Mouse (Mus musculus) cortical plate, adult 2 months (tissue): Measurements from ENCODE around the gene Npy4r. TPM values are rescaled to one million over a fixed set of nuclear protein-coding genes. Genes with fewer than 3 reads are reported as not detected.

ENCODE experiments used
- H3K27ac ChIP-seq: fragments of 200-500 bp; 2 replicates; pipeline ENCODE4 v1.5.1; 2012; ENCODE audit warnings: low read length, control low read depth, inconsistent platforms; ENCODE audit not compliant: insufficient read depth
- H3K4me1 ChIP-seq: fragments of 200-500 bp; 2 replicates; pipeline ENCODE4 v1.6.1; 2011; ENCODE audit warnings: low read length; ENCODE audit not compliant: control insufficient read depth, insufficient read depth
- H3K4me3 ChIP-seq: fragments of 200-500 bp; 2 replicates; pipeline ENCODE4 v1.5.1; 2011; ENCODE audit warnings: mild to moderate bottlenecking, low read length, control low read depth; ENCODE audit not compliant: insufficient read depth
- CTCF ChIP-seq: fragments of 200-500 bp; IDR thresholded peaks from 2 replicates; pipeline ENCODE4 v1.5.1; 2011; ENCODE audit warnings: mild to moderate bottlenecking, control low read depth, low read length; ENCODE audit not compliant: insufficient read depth; ENCODE audit errors: extremely low read depth
- POLR2A ChIP-seq: fragments of 200-500 bp; IDR thresholded peaks from 2 replicates; pipeline ENCODE4 v1.6.1; 2011; ENCODE audit warnings: mild to moderate bottlenecking, low read length, control low read depth; ENCODE audit not compliant: insufficient read depth; ENCODE audit errors: extremely low read depth
- polyA plus RNA-seq: library from polyadenylated mRNA; depleted of rRNA; stranded (reverse); fragments of >200 nt; gene quantifications from 2 replicates; pipeline ENCODE4 v1.2.3, GENCODE M21; 2012

Gene Npy4r
- polyA plus RNA-seq, 1 experiment, result not detected

GRCm38 (mm10) chr14:34155752-34156151, 3.5 kb upstream of the Npy4r start:
- Histone ChIP-seq H3K27ac (no peak overlapping the region), H3K4me3 (no peak overlapping the region), H3K4me1 (no peaks in the 10 kb centered on the region)
- TF ChIP-seq POLR2A (no peak), CTCF (no peak)

DNA sequence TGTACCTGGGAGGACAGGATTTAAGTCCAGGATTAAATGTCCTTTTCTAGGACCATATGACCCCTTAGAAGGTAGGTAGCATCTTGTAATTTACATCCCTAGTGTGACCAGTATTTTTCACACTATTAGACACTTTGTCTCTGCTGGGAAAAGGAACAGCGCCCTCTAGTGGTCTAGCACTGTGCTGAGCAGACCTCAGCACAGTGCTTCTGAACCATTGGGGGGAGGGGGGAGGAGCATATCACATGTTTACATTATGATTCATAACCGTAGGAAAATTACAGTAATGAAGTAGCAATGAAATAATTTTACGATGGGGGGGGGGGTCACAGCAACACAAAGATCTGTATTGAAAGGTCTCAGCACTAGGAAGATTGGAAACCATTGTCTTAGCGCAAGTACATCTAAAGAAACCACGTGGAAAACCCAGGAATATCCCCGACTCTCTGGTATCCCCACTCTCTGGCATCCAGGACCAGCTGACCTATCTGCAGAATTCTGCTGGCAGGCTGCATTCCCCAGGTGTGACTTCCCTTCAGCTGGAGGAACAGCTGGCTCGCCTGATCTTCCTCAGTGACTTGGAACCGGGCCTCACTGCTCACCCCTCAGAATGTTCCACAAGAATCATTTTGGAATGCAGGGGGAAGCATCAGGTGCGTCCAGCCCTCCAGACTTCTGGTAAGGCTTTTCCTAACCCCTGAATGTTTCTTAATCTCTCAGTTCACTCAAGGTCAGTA, 2.5 kb upstream of the Npy4r start:
- Histone ChIP-seq H3K4me3 (no peak overlapping the region), H3K4me1 (no peaks in the 10 kb centered on the region), H3K27ac (no peak overlapping the region)
- TF ChIP-seq POLR2A (no peak), CTCF (peak; percentile 60)

- no peak for TF ChIP-seq POLR2A
- no peak for TF ChIP-seq CTCF
- no peak overlapping the region for H3K27ac ChIP-seq
- no peaks in the 10 kb centered on the region for H3K4me1 ChIP-seq
- H3K4me3 ChIP-seq, result no peak overlapping the region
Observed at GRCm38 (mm10) chr14:34142915-34143314, 9.4 kb downstream of the Npy4r start.

GRCm38 (mm10) chr14:34142316-34142715, 10.0 kb downstream of the Npy4r start:
- no peaks in the 10 kb centered on the region for H3K4me1 ChIP-seq
- H3K27ac ChIP-seq, result no peak overlapping the region
- no peak overlapping the region for H3K4me3 ChIP-seq
- TF ChIP-seq POLR2A (no peak), CTCF (no peak)

DNA sequence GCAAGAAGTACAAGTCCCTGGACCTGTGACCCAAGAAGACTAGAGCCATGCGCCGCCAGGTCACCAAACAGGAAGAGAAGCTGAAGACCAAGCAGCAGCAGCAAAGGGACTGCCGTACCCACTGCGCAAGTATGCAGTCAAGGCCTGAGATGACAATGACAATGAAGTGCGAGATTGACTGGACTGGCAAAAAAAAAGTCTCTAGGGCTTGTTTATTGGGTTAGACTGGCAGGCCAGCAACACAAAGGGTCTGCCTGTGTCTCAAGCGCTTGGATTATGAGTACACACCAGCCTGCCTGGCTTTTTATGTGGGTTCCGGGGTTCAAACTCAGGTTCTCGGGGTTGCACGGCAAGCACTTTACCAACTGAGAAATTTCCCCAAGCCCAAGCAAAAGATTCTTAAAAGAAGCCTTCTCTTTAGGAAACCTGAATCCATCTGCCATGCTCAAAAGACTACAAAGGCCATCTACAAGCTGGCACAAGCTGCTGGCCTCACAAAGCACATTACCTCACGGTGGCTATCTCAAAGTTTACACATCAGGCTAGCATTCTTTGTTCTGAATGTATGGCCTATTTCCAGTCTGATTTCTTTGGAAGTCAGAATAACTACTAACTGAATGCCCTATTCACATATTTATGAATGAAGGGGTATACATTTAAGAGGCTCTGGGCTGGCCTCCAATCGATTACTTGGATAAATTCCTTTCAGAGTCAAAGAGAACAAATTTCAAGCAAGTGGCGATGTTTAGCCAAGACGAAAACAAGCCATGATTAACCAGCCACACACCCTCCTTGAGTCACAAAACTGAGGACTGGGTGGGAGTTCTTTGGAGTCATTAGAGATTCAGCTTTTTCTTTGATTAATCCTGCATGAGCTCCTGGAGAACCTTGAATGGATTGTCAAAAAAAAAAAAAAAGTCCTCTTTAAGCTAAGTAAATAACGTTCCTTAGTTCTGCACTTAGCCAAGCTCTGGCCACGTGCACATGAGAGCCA, 12.3 kb downstream of the Npy4r start:
- no peak overlapping the region for H3K4me3 ChIP-seq
- no peaks in the 10 kb centered on the region for H3K4me1 ChIP-seq
- H3K27ac ChIP-seq, result no peak overlapping the region
- TF ChIP-seq CTCF (no peak), POLR2A (no peak)

DNA sequence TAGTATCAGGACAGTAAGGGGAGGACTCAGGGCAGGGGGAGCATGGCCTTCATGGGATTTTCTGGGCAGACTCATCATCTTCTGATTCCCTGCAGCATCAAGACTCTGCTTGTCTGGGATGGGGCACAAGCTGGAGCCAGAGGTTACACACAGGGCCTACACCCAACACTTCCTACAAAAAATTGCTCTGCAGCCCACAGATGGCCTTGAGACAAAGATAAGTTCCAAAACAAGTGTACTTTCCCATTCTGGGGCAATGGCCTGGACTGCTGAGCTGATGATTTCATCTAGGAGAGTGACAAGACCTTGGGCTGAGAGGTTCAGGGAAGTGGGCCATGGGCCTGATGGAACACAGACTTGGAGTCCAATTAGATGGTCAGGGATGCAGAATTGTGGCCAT, 16.9 kb downstream of the Npy4r start:
- Histone ChIP-seq H3K4me3 (no peak overlapping the region), H3K27ac (no peak overlapping the region), H3K4me1 (no peaks in the 10 kb centered on the region)
- TF ChIP-seq CTCF, result no peak
- TF ChIP-seq POLR2A, result no peak

DNA sequence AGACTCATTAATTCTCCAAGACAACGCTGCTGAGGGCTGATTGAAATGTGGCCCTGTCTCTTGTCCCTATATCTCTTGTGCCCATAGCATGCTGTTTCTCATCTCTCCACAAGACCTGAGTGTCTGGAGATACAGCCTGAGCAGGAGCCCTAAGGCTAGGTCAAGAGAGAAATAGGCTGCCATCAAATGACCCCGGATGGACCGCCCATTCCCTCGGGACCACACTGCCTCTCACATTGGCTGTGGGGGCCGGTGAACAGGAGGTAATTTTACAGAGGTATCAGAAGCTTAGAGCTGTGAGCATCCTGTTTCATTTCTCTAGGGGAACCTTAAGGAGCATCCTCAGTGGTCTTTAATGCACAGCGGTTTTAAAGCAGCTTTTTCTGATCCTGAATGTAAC, 21.1 kb downstream of the Npy4r start:
- no peak overlapping the region for H3K4me3 ChIP-seq
- no peaks in the 10 kb centered on the region for H3K4me1 ChIP-seq
- no peak for TF ChIP-seq CTCF
- no peak for TF ChIP-seq POLR2A
- H3K27ac ChIP-seq, result no peak overlapping the region

GRCm38 (mm10) chr14:34121691-34122090, 30.6 kb downstream of the Npy4r start:
- TF ChIP-seq POLR2A (no peak), CTCF (no peak)
- H3K4me1 ChIP-seq, result no peaks in the 10 kb centered on the region
- no peak overlapping the region for H3K27ac ChIP-seq
- H3K4me3 ChIP-seq, result no peak overlapping the region

GRCm38 (mm10) chr14:34120923-34121351, 31.4 kb downstream of the Npy4r start:
- no peak overlapping the region for H3K27ac ChIP-seq
- no peak overlapping the region for H3K4me3 ChIP-seq
- no peaks in the 10 kb centered on the region for H3K4me1 ChIP-seq
- TF ChIP-seq POLR2A (no peak), CTCF (no peak)
